Mouse (Mus musculus) kidney, adult 2 months (tissue): ENCODE measurements around the gene Zfp575.
"Not testable (repeated sequence)": the region's sequence is repeated elsewhere in the genome, so short reads cannot be mapped to it uniquely, and the experiment has no call there.

Experiments used
- CTCF ChIP-seq: fragments of 200-500 bp; conservative IDR thresholded peaks from 2 replicates; pipeline ENCODE4 v1.5.1; 2011; ENCODE audit warnings: low read depth, mild to moderate bottlenecking, control low read depth, low read length, moderate library complexity, mixed read lengths; ENCODE audit not compliant: insufficient read depth, insufficient read length
- POLR2A ChIP-seq: fragments of 200-500 bp; IDR thresholded peaks from one replicate; pipeline ENCODE4 v1.6.1; 2011; ENCODE audit warnings: low read depth, low read length, control low read depth

- not testable (repeated sequence) for TF ChIP-seq CTCF, POLR2A
These were observed 30.9 kb upstream of the Zfp575 start for GRCm38 (mm10) chr7:24618374-24618773.
